Mouse (Mus musculus) spleen, adult 2 months (tissue): ENCODE results near the gene Tead4. TPM values are rescaled to one million over a fixed set of nuclear protein-coding genes. Genes with fewer than 3 reads are reported as not detected.

Experiments
- DNase-seq, 2 experiments: peaks; one replicate each; pipeline versions ENCODE4 v3.0.0 to v3.0.0-alpha.2; 2012 to 2021; ENCODE audit warnings: low spot score in 2 of 2, low read depth in 1 of 2
- H3K27ac ChIP-seq: fragments of 200-500 bp; 2 replicates; pipeline ENCODE4 v1.5.1; 2012; ENCODE audit warnings: low read length, inconsistent platforms; ENCODE audit not compliant: insufficient read depth
- H3K27me3 ChIP-seq: fragments of 200-500 bp; 2 replicates; pipeline ENCODE4 v1.6.1; 2012; ENCODE audit warnings: mild to moderate bottlenecking, moderate library complexity, low read length, inconsistent platforms; ENCODE audit not compliant: control insufficient read depth, insufficient read depth
- H3K36me3 ChIP-seq: fragments of 200-500 bp; 2 replicates; pipeline ENCODE4 v1.6.1; 2012; ENCODE audit warnings: mild to moderate bottlenecking, low read length, inconsistent platforms; ENCODE audit not compliant: control insufficient read depth, insufficient read depth
- H3K4me1 ChIP-seq: fragments of 200-500 bp; 2 replicates; pipeline ENCODE4 v1.6.1; 2011; ENCODE audit warnings: inconsistent platforms; ENCODE audit not compliant: control insufficient read depth, insufficient read depth, insufficient read length
- H3K4me3 ChIP-seq: fragments of 200-500 bp; 2 replicates; pipeline ENCODE4 v1.5.1; 2011; ENCODE audit warnings: mild to moderate bottlenecking, inconsistent platforms; ENCODE audit not compliant: insufficient read depth, insufficient read length; ENCODE audit errors: extremely low read depth
- CTCF ChIP-seq: fragments of 200-500 bp; IDR thresholded peaks from 2 replicates; pipeline ENCODE4 v1.5.1; 2011; ENCODE audit warnings: mild to moderate bottlenecking, inconsistent platforms; ENCODE audit not compliant: insufficient read depth, insufficient read length, insufficient replicate concordance; ENCODE audit errors: extremely low read depth
- POLR2A ChIP-seq: fragments of 200-500 bp; IDR thresholded peaks from 2 replicates; pipeline ENCODE4 v1.6.1; 2011; ENCODE audit warnings: low read depth, low read length, inconsistent platforms
- WGBS: fragments of 180-500 bp; shearing (Covaris S2); methylation state at CpG from one replicate; pipeline ENCODE4 v1.1.7; 2018; 5-methylcytosine and 5-hydroxymethylcytosine counted together
- polyA plus RNA-seq: library from polyadenylated mRNA; depleted of rRNA; stranded (reverse); fragments of >200 nt; gene quantifications from 2 replicates; pipeline ENCODE4 v1.2.3, GENCODE M21; 2012

The Tead4 gene
- polyA plus RNA-seq, 1 experiment = 0.67 TPM

DNA sequence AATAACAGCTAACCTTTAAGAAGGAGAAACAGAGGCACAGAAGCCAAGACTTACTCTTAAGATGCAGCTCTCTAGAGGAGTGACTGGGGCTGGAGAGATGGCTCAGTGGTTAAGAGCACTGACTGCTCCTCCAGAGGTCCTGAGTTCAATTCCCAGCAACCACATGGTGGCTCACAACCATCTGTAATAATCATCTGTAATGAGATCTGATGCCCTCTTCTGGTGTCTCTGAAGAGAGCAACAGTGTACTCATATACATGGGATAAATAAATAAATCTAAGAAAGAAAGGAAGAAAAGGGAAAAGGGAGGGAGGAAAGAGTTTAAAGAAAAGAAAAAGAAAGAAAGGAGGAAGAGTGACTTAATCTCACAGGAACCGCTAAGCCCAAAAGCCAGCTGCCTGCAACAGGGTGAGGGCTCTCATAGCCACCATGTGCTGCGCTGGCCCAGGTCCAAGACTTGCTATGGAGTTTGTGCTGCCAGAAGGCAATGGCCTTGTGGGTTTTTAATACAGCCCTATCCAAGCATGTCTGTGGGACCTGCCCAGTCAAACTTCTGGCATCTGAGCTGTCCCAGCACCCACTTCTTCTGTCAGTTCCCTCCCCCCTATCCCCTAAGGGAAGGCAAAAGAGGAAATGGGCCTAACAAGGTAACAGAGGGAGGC lies 63.4 kb downstream of the Tead4 start:
- WGBS = 68% methylated on average over 2 of the region's 2 CpGs
- TF ChIP-seq CTCF (no peak), POLR2A (no peak)
- no peaks in the 10 kb centered on the region for H3K36me3 ChIP-seq
- no peak overlapping the region for H3K27ac ChIP-seq
- no peak overlapping the region for H3K4me3 ChIP-seq
- no peaks in the 10 kb centered on the region for H3K27me3 ChIP-seq
- DNase-seq = no peak
- no peaks in the 10 kb centered on the region for H3K4me1 ChIP-seq

DNA sequence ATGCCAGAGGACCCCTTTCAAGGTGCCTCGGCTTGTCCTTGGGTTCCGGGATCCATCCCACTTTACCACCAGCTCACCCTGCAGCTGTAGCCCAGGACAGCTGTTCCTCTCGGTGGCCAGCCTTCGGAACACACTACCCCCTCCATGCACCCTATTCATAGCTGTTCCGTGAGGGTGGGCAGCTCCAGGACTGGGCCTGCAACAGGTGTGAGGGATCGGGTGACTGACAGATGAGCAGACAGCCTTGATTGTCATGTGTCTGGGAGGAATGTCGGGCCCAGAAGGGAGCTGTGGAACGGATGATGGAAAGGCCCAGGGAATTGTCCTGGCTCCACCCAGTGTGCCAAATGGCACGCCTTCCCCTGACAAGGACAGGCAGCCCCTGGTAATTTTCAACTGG lies 64.0 kb downstream of the Tead4 start:
- no peak overlapping the region for H3K4me3 ChIP-seq
- TF ChIP-seq POLR2A (no peak), CTCF (no peak)
- 90% methylated on average over 9 of the region's 9 CpGs for WGBS
- H3K27ac ChIP-seq = no peak overlapping the region
- no peaks in the 10 kb centered on the region for H3K4me1 ChIP-seq
- H3K27me3 ChIP-seq = no peaks in the 10 kb centered on the region
- no peak for DNase-seq
- H3K36me3 ChIP-seq = no peaks in the 10 kb centered on the region

DNA sequence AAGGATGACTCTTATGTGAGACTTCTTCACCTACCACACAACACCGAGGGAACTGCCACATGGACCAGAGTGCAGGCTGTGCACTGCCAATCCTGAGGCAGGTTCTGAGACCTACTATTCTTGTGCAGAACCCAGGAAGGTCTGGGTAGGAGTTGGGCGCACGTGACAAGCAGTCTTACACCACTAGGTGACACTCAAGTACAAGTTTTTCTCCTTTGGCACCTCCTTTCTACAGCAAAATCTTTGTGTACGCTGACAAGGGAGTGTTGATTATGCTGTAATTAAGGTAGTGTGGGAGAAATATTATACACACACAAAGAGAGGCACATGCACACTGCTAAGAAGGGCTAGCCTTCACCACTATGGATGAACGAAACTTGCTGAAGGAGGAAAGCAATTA lies 66.4 kb downstream of the Tead4 start:
- Histone ChIP-seq H3K4me3 (no peak overlapping the region), H3K36me3 (no peaks in the 10 kb centered on the region), H3K4me1 (no peaks in the 10 kb centered on the region), H3K27me3 (no peaks in the 10 kb centered on the region), H3K27ac (no peak overlapping the region)
- no peak for TF ChIP-seq CTCF
- TF ChIP-seq POLR2A = no peak
- DNase-seq = no peak
- WGBS = 37% methylated on average over 5 of the region's 5 CpGs

DNA sequence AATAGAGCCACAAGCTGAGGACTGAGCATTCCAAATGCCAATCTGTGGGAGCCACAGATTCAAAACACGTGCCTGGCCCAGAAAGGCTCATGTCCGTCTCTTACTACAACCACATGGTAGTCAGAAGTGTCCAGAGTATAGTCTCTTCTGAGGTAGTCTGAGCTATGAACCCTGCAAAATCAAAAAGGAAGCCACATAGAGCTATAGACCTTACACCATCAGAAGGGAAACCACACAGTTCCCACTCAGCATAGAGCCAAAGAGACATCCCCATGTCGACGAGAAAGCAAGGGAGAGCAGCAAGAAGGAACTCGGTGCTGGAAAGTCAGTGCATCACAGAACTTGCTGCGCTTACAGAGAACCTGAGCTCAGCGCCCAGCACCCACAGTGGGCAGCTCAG lies 68.4 kb downstream of the Tead4 start:
- H3K36me3 ChIP-seq = no peaks in the 10 kb centered on the region
- no peaks in the 10 kb centered on the region for H3K27me3 ChIP-seq
- WGBS = 42% methylated on average over 7 of the region's 7 CpGs
- H3K4me1 ChIP-seq = no peaks in the 10 kb centered on the region
- H3K27ac ChIP-seq = no peak overlapping the region
- no peak overlapping the region for H3K4me3 ChIP-seq
- TF ChIP-seq POLR2A (no peak), CTCF (no peak)
- DNase-seq = no peak

DNA sequence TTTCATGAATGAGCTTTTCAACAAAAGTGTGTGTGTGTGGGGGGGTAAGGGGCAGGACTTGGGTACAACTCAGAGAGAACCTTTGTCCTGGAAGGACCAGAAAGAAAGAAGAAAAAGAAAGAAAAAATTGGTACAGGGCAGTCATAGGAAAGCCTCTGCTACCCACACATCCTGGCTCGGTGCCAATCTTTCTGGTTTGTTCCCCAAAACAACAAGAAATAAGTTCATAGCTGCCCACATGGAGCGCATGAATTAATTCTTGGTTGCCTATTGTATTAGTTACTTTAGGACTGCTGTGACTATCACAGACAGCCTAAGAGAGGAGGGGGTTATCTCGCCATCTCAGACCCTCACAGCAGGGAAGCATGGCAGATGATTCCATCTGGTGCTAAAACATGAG lies 68.9 kb downstream of the Tead4 start:
- H3K4me3 ChIP-seq = no peak overlapping the region
- TF ChIP-seq POLR2A = no peak
- TF ChIP-seq CTCF = no peak
- no peaks in the 10 kb centered on the region for H3K4me1 ChIP-seq
- H3K27me3 ChIP-seq = no peaks in the 10 kb centered on the region
- 30% methylated on average over 3 of the region's 3 CpGs for WGBS
- H3K36me3 ChIP-seq = no peaks in the 10 kb centered on the region
- DNase-seq = no peak
- H3K27ac ChIP-seq = no peak overlapping the region

DNA sequence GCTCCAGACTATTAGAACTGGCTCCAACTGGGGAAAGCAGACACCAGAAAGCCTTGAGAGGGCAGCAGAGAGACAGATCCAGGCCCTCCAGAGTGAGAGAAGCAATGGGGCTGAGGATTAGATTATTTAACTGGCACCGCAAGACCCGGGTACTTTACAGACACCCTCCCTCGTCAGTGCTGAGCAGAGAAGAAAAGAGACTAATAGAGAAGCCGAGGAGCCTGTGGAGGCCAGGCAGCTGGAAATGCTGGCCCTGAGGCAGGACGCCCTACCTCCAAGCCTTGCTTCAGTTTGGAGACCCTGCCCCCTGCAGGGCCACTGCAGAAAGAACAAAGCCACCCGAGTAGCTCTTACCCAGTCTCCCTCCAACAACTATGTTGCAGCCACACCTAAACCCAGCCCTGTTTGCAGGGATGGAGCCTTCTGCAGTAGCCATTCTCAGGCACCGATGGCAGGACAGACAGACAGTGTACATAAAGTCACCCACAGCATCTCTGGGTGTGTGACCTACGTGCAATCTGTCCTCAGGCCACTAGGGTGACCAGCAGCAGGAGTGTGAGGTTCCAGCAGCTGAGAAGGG lies 73.1 kb downstream of the Tead4 start:
- DNase-seq = no peak
- TF ChIP-seq POLR2A (no peak), CTCF (no peak)
- H3K36me3 ChIP-seq = no peaks in the 10 kb centered on the region
- no peaks in the 10 kb centered on the region for H3K27me3 ChIP-seq
- no peaks in the 10 kb centered on the region for H3K4me1 ChIP-seq
- WGBS = 30% methylated on average over 8 of the region's 8 CpGs
- H3K4me3 ChIP-seq = no peak overlapping the region
- no peak overlapping the region for H3K27ac ChIP-seq

DNA sequence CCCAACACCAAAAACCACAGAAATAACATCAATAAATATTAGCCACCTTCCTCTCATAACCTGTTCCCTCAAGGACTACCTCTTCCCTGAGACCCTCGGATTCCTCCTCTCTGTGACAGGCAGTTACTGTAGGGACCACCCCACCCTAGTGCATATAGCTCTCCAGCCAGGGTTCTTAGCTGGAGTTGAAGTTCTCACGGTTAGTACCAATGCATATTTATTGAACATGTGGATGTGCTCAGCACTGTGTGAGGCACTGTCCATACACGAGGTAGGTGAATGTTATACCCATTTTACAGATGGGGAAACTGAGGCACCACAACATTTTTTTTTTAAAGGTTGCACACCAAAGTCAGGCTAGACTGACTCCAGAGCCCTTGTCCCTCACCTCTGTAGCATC lies 73.7 kb downstream of the Tead4 start:
- H3K27me3 ChIP-seq = no peaks in the 10 kb centered on the region
- no peak for TF ChIP-seq POLR2A
- no peak for TF ChIP-seq CTCF
- WGBS = 82% methylated on average over 3 of the region's 3 CpGs

More for the DNA sequence above, 73.7 kb downstream of the Tead4 start:
- Histone ChIP-seq H3K36me3 (no peaks in the 10 kb centered on the region), H3K4me1 (no peaks in the 10 kb centered on the region), H3K4me3 (no peak overlapping the region), H3K27ac (no peak overlapping the region)
- DNase-seq = no peak
